Mouse (Mus musculus): Measurements from ENCODE around the gene Gm44511.
"Not testable (repeated sequence)": the region's sequence is repeated elsewhere in the genome, so short reads cannot be mapped to it uniquely, and the experiment has no call there.

Gm44511 gene

DNA sequence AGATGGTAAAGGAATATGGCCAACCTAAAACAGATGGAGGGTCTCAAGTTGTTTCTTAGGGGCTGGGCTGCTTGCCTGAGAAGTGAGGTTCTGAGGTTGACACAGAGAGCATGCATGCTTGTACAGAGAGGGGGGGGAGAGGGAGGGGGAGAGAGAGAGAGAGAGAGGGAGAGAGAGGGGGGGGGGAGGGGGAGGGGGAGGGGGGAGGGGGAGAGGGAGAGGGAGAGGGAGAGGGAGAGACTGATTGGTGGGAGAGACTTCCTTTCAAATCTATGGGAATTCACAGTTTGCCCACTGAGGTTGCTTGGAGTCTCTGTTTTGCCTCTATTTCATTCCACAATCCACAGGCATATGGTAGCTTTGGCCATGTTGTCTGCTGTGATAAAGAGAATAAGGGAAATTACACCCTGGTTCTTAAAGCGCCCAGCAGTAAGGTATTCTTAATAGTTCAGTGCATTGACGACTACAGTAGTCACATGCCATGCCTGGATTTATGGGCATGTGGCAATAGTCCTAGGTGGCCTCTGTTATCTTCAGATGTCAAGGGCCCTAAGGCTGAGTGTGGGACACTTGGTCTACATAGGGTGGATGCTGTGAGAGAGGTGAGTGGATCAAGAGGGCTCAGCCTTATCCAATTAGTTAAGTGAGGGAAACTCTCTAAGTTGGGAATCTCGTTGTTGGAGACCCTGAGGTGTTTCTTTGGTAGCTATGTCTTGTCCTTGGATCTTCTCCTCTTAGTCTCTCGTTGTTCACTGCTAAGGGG lies 15.4 kb upstream of the Gm44511 start:
- DNase-seq (ENCODE audit: low spot score in 2 of 2) = no peak

DNA sequence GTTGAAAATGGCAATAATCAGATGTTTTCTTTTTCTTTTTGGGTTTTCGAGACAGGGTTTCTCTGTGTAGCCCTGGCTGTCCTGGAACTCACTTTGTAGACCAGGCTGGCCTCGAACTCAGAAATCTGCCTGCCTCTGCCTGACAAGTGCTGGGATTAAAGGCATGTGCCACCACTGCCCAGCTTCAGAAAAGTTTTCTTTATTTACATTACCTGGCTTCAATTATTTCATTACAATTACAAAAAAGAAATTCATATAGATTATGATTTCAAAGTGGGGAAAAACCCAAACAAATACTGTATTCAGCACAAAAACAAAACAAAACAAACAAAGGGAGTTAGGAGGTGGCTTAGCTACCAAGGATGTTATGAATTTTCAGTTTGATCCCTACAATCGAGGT lies 14.6 kb upstream of the Gm44511 start:
- not testable (repeated sequence) for DNase-seq (ENCODE audit: low spot score in 2 of 2)

DNA sequence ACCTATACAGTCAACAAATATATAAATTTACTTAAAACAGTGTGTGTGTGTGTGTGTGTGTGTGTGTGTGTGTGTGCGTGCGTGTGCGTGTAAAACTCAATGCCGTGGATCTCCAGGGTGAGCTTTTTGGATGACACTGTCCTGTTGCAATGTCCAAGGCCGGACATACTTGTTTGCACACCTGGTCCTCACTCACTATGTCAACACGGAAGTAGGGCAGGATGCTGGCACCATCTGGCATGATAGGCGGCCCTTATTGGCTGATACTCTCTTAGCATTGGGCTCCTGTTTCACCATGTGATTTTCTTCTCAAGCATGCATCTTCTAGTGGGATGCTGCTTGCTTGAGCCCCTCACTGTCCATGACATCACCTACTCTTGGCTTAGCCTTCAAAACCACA lies 13.8 kb upstream of the Gm44511 start:
- DNase-seq (ENCODE audit: low spot score in 2 of 2) = no peak

DNA sequence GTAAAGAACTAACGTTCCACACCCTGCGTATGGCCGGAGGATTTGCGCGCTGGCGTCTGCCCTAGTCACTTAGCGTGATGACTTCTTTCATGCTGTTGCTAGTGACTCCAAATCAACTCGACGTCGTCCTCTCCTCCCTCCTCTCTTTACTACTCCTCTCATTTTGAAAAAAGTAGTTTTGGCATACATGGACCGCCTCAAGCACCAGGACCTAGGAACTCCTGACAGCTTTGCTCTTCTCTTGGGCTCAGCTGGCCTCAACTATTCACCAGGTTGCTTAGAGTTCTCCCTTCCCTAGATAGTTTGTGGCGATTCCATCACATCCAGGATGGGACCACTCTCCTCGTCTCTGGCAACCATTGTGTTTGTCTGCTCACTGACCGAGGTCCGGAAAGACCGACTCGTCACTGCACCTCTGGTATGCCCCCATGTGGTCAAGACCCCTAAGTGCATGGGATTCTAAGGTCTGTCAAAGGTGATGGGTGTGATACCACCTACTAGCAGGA lies 13.2 kb upstream of the Gm44511 start:
- peak; percentile 48 to 62 for DNase-seq (ENCODE audit: low spot score in 2 of 2)

DNA sequence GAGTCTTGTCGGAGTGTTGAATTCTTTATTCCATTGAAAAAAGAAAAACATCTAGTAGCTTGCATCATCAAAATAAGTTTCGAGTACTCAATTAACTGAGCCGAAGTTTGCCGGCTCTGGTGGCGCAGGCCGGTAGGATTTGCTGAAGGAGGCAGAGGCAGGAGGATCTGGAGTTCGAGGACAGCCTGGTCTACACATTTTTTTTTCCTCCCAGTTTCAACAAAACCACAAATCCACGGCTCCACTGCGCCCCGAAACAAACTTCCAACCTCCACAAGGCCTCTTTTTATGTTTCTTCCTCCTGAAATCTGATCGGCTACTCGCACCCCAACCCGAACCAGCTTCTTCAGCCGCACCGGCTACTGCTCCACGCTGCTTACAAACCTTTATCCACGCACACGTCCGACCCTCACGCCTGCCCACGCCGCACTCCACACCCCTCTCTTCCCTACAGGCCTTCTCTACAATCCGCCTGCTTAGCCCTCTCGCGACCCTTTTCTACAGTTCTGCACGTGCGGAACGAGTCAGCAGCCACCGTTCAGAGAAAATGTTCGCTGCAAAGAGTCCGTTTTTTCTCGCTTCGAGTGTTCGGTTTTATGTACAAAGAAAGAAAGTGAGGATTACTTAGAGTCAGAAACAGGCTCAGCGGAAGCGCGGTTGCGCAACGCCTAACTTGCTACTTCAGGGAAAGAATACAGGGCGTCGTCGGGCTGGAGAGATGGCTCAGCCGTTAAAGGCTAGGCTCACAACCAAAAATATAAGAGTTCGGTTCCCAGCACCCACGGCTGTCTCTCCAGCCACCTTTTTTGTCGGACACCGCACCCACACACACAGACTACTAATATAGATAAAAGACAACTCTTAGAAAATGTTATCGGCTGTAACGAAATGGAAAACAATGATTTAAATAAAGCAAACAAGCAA lies 12.5 kb upstream of the Gm44511 start:
- DNase-seq (ENCODE audit: low spot score in 2 of 2) = peak; percentile 86 to 89

DNA sequence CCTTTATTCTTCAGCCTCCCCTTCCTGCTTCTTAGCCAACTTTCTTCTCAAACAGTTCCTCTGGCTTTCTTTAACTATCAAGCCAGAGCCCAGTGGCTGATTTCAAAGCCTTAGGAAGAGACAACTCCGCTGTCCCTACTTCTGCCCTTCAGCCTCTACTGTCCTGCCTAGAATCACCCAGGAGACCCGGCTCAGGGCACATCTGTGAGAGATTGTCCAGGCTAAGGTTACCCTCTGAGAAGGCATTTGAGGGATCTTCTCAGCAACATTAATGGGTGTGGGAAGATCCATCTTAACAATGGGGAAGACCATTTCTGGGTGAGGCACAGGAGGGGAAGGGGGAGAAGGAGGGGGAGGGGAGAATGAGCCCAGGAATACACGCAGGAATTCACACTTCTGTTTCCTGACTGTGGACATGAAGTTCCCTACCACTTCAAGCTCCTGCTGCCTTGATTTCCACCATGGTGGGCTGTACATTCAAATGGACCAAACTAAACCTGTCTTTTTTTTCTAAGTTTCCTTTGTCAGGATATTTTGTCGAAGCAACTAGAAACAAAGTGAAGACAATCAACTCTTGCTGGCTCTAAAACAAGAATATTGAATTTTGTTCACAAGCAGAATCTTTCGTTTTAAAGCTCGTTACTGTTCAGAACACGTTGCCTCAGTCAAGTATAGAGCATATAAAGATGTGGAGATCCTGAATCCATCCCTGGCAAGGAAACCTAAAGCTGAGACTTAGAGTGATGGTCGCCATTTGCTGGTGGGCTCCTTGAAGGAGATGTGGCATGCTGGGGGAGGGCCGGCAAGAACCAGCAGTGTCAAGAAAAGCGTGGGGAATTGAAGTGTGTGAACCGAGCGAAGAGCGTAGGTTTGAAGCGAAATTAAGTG lies 11.6 kb upstream of the Gm44511 start:
- no peak for DNase-seq (ENCODE audit: low spot score in 2 of 2)

DNA sequence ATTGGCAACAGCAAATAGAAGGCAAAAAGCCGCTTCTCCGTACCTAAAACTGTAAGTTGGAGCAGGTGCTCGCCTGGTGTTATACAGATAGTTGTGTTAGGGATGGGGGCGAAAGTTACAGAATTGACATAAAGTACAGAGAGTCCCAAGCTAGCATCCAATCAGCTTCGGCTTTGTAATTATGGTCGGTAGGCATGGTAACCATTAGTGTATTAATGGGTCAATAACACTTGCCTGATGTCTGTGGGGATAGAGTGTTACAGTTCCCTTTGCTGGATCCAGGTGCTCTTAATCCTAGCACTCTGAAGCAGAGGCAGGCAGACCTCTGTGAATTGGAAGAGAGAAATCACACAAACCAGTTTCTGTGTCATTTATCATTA lies 10.8 kb upstream of the Gm44511 start:
- no peak for DNase-seq (ENCODE audit: low spot score in 2 of 2)

DNA sequence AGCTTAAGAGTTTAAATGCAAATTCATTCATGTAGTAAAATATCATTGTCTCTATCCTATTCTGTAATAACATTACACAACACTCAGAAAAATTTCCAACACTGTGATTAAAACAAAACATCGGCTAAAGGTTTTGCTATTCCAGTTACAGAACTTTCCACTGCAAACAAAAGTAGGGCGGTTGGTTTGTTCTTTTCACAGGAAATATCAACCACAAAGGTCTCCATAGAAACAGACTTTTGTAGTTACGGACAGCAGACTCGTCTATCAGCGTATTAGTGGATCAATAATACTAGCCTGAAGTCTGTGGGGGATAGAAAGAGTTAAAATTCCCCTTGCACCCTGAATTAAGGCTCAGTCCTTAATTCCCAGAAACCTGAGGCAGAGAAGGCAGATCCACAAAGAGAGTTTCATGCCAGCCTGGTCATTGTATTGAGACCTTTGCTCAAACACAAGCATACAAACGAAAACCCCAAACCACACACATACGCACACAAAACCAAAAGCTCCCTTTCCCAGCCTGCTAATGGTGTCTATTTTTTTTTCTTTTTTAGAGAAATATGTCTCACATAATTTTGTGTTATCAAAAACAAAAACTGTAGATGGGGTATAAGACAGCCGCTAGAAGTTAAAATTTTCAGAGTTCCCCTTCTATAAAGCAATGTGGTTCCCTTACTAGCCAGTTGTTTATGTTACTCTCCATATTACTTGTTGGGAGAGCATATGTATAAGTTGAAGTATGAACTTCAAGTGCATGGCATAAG lies 10.3 kb upstream of the Gm44511 start:
- no peak for DNase-seq (ENCODE audit: low spot score in 2 of 2)

DNA sequence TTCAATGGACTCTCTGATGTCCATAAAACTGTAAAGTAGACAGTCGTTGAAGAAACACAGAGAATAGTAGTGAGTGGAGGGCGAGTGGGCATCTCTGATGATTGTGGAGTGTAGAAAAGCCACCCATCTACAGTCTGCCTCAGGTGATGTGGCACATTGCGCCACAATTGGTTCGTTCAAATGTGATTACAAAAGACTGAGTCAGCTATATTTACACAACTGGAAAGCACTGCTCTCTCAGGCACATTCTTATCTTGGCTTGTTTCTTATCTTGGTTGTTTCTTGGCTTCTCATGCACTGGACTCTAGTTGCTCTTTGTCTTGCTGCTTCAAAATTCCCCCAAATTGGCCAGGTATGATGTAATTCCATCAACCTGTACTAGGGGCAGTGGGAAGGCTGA lies 9.5 kb upstream of the Gm44511 start:
- DNase-seq (ENCODE audit: low spot score in 2 of 2) = no peak

DNA sequence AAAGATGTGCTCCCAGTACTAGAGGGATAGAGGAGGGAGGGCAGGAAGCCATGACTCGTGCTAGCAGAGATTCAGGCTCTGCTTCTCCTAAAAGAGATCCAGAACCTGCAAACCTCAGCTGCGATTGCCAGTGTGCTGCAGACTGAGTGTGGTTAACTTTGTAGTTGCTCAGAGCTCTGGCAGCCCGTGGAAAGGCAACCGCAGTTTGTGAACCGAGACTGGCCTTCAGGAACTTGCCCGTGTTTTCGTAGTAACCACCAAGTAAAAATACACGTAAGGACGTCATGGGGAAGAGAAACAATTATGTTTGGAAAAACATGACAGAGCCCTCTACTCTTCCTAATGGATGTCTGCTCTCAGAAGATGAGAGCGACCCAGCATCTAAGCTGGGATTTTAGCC lies 6.9 kb upstream of the Gm44511 start:
- DNase-seq (ENCODE audit: low spot score in 2 of 2) = no peak

DNA sequence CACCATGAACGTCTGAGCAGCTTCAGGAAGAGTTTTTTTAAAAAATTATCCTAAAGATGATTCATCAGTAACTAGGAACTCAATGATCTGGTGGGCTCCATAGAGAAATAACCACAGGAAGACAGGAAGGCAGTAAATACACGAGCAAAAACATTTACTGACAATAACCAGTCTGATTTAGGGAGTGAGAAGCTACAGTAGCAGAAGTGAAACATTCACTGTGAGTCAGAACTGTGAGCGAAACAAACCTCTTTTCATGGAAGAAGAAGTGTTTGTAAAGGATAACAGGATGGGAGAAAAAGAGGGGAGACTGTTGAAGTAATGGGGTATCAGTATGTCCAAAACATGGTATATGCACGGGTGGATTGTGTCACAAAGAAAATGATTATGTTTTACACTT lies 3.7 kb upstream of the Gm44511 start:
- no peak for DNase-seq (ENCODE audit: low spot score in 2 of 2)

DNA sequence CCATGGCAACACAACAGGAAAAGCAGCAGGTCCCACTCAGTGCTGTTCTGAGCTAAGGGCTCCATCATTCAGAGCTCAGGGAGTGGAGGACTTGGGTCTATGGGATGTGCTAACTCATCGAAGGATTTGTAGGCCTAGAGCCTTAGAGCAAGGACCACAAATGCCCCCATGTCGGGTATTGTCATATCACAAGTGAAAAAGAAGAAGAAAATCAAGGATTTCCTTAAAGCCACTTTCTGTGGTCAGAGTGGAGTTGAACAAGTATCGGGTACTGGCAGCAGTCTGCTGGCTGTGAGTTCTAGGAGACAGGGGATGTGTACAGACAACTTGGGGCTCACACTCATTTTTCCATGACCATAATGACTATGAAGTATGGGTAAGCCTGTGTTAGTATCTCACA lies 666 bp upstream of the Gm44511 start:
- DNase-seq (ENCODE audit: low spot score in 2 of 2) = no peak

DNA sequence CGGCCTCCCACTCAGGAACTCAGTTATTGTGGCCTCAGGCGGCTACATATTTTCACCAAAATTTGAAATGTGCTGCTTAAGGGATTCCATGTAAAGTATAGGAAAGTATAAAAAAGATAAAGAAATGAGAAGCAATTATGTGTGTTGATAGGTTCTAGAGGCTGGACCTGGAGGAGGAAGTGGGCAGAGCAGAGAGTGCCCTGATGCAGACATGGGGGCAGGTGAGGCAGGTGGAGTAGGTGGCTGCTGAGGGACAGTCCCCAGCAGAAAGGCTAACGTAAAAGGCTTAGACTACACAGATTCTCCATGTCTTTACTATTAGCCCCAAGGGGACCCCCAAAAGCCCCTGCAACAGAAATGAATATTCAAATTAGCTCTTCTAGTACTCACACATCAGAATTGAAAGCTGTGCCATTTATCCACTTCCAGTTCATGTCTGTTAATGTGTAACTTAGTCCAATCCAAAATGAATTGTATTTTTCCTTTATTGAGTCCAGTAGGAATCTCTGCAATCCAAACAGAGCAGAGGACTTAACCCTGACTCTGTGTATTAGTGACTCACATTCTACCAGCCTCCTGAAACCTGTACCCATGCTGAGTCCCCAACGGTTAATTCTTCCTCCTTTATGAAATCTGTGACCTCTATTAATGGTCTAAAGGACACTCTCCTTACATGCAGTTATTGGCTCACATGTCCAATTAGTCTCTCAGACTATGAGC lies 7.9 kb downstream of the Gm44511 start:
- DNase-seq (ENCODE audit: low spot score in 2 of 2) = no peak

DNA sequence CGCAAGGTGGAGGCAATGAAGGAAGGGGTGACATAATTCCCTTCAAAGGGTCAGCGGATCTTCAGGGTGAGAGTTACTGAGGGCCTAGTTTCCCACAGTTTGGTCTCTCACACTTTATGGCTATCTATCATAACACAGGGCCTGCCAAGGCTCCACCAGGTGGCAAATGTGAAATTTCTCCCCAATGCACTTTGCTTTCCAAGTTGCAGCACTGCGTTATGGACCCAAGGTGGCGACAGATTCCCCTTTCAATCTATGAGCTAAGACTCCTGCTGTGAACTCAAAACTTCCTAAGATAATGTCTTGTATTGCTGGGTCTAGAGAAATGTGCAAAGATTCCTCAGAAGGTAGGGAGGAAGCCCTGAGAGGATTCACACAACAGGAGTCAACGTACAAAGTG lies 17.6 kb downstream of the Gm44511 start:
- no peak for DNase-seq (ENCODE audit: low spot score in 2 of 2)

DNA sequence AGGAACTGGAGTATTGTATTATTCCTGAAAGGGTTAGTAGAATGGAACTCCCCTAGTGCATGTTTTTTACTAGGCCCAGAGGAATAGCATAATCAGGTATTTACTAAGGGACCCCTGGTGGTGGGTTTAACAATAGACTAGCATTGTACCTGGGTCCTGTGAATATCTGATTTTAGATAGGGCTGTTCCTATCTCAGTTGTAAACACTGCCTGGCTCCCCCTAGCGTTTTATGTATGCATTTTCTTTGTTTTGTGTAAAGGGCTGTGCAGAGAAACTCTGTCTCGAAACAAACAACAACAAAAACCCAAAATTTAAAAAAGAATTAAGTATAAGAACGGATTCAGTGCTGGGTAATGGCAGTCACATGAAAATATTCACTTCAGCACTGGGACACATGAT lies 19.1 kb downstream of the Gm44511 start:
- no peak for DNase-seq (ENCODE audit: low spot score in 2 of 2)

DNA sequence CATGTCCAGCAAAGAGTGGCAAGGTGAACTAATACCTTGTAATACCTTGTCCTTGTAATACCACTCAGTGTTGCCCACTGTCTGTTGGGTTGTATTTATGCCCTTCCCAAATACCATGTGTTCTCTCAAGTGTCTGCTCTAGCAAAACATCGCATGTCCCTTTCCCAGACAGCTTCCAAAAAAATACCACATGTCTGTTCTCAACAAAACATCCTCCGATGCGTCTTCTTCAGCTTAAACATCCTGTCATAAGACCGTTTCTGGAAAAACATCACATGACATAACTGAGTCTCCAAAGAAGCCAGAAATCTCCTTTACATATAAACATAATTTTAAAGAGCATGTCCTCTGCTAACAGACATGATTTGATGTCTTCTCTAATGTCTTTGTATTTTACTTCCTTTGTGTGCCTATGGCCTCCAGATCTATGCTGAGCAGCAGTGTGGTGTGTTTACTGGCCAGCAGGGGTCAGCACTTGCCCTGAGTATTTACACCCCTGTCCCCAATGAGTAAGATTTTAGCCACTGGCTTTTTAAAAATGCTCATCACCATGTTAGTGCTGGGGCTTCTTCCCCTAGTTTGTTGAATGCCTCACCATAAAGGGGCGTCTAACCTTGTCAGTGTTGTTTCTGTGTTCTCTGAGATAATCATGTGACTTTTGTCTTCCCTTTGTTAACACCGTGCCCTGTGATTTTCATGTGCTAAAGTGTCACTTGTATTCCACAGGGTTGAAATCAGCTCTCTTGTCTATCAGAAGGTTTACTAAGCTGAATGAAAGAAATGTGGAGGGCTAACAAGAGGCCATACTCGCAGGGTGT lies 21.1 kb downstream of the Gm44511 start:
- not testable (repeated sequence) for DNase-seq (ENCODE audit: low spot score in 2 of 2)

DNA sequence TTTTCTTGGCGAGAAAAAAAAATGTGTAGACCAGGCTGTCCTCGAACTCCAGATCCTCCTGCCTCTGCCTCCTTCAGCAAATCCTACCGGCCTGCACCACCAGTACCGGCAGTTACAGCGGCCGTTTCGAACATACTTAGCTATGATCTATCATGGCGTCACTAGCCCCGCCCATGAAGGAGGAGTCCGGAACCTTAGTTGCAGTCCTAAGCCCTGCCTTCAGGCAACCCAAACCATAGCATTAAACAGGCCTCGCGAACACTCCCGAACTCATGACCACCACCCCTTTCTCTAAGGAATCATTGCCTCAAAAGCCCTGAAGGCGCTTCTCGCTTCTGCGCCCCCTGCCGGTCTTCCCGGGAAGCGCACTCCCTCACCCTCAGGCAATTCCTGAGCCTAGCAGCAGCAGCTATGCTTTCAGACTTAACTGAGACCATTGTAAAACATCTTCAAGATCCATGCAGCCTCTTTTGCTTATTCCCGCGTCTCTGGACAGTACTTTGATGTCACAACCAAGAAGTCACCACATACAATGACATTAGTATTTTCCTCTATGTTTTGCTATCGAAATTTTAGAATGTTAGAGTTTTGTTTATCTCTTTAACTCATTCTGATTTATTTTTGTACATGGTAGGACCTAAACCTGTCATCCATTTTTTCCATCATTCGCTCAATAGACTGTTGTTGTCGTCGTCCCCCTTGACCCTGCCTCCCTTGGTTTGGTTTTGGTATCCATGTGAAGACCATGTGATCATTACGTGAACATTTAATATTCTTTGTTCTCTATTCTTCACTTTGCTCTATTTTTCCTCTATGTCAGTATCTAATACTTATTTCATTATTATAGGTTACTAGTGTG lies 22.9 kb downstream of the Gm44511 start:
- DNase-seq (ENCODE audit: low spot score in 2 of 2) = peak; percentile 95 to 96

DNA sequence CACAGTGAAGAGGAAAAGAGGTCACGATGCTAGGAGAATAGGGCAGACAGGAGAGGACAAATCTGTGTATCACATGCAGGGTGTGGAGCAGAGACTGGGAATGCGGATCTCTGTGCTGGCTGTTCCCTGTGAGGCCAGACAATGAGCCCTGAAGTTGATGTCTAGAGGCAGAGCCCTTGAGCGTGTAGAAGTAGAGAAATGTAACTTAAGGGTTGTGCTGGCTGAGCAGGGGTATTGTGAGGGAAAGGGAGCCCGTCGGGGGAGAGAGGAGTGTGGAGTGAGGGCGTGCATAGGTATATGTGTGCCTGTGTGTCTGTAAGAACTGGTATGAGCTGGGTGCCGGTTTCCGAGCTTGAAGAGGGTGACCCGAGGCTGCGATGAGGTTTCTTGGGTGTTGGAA lies 23.6 kb downstream of the Gm44511 start:
- peak; percentile 36 to 38 for DNase-seq (ENCODE audit: low spot score in 2 of 2)

DNA sequence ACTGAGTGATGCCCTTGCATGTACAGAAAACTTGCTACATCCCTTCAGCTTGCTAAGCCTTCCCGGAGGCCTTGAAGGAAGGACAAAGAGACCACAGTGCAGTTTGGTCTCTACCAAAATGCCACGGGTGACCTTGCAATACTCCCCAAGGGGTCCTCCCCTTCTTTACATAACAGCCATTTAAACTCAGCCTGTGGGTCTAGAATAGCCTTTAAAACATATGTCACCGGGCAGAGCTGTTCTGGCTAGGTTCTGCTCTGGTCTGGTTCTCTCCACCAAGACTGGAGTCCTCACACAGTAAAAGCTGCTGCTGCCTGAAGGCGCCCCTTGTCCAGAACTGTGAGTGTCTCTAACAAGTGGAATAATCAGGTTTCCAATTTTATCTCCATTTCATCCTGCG lies 25.4 kb downstream of the Gm44511 start:
- not testable (repeated sequence) for DNase-seq (ENCODE audit: low spot score in 2 of 2)
